Mouse (Mus musculus) macrophage (primary cell): ENCODE data around the gene Gm9803. TPM values are rescaled to one million over a fixed set of nuclear protein-coding genes. Genes with fewer than 3 reads are reported as not detected.

Experiments used
- polyA plus RNA-seq: library from polyadenylated mRNA; stranded (reverse); fragments of 250-400 nt; gene quantifications from 3 replicates; pipeline ENCODE4 v1.2.4, GENCODE M21; 2018; ENCODE audit warnings: inconsistent platforms

Gm9803 gene
- polyA plus RNA-seq, 1 experiment from 2014 or later = 0.69 TPM

Other genes with a start within 250 kb of the Gm9803 start
- gene Bend3, start 45.3 kb upstream of the Gm9803 start, polyA plus RNA-seq = 1.4 to 3.8 TPM (median 2.3 TPM) in 3 replicates
- 17.5 to 43.3 TPM (median 21.2 TPM) in 3 replicates for gene 1700021F05Rik, start 16.9 kb downstream of the Gm9803 start, polyA plus RNA-seq
- 5.6 to 18.3 TPM (median 12.2 TPM) in 3 replicates for gene Cd24a, start 54.2 kb downstream of the Gm9803 start, polyA plus RNA-seq